Mouse (Mus musculus): Measurements from ENCODE around the gene Cdc7. TPM values are rescaled to one million over a fixed set of nuclear protein-coding genes. Genes with fewer than 3 reads are reported as not detected.

The Cdc7 gene
- polyA plus RNA-seq, 1 experiment from 2014 or later: 35.0 TPM

GRCm38 (mm10) chr5:107015046-107015421, 50.9 kb downstream of the Cdc7 start:
- H3K4me3 ChIP-seq (ENCODE audit: low read depth, low read length): no peak overlapping the region
- H3K9ac ChIP-seq (ENCODE audit: low read depth, low read length): no peak overlapping the region
- H3K4me2 ChIP-seq (ENCODE audit: low read depth, low read length): no peak overlapping the region
- H3K4me1 ChIP-seq (ENCODE audit: control insufficient read depth, insufficient read depth, low read length): peaks cover 32% of the 10 kb centered on the region
- DNase-seq (ENCODE audit: low spot score) (no peak), ATAC-seq (ENCODE audit: low read depth) (no peak)
- WGBS: 54% methylated on average over 2 of the region's 2 CpGs
- H3K27me3 ChIP-seq (replicated peaks; ENCODE audit: control insufficient read depth, insufficient read depth, low read length): no peaks in the 10 kb centered on the region
- H3K9me3 ChIP-seq (ENCODE audit: control insufficient read depth, low read length): no peaks in the 10 kb centered on the region
- no peaks in the 10 kb centered on the region for H3K36me3 ChIP-seq (ENCODE audit: control insufficient read depth, insufficient read depth, low read length)
- H3K27ac ChIP-seq (replicated peaks; ENCODE audit: low read depth, low read length): no peak overlapping the region

DNA sequence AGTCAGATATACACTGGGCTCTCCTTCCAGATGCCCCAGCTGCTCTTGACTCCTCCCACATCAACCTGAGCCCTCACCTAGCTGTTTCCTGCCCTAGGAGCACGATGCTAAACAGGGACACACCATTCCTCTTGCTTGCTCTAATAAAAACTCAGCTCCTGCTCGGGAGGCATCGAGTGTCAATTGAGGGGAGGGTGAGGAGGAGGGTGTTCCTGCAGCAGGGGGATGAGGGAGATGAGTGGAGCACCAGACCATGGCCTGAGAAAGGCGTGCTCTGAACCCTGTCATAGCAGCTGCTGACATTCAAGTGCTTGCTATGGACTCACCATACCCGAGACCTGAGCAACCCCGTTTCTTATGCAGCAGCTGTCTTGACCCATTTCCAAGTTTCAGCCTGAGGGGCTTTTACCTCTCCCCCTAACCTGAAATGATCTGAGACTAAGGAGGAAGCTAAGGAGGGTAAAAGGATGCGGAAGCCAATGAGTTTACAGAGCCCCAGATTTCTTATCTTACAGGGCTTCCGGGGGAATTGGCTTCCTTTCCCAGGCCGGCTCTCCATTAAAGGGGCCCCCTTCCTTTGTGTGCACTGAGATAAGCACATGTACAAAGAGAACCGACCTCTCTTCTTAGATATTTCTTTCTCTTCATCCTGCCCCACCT, 51.4 kb downstream of the Cdc7 start:
- ATAC-seq (ENCODE audit: low read depth): 0 out of 2 replicates have a peak, but pooled peaks have one; percentile 27
- H3K4me2 ChIP-seq (ENCODE audit: low read depth, low read length): no peak overlapping the region

GRCm38 (mm10) chr5:107016538-107016937, 52.4 kb downstream of the Cdc7 start:
- WGBS: 67% methylated on average over 4 of the region's 4 CpGs
- ATAC-seq (ENCODE audit: low read depth) (no peak), DNase-seq (ENCODE audit: low spot score) (no peak)
- Histone ChIP-seq H3K9me3 (ENCODE audit: control insufficient read depth, low read length) (no peaks in the 10 kb centered on the region), H3K4me1 (ENCODE audit: control insufficient read depth, insufficient read depth, low read length) (peaks cover 37% of the 10 kb centered on the region), H3K27ac (replicated peaks; ENCODE audit: low read depth, low read length) (no peak overlapping the region), H3K36me3 (ENCODE audit: control insufficient read depth, insufficient read depth, low read length) (no peaks in the 10 kb centered on the region), H3K4me2 (ENCODE audit: low read depth, low read length) (no peak overlapping the region), H3K4me3 (ENCODE audit: low read depth, low read length) (no peak overlapping the region), H3K27me3 (replicated peaks; ENCODE audit: control insufficient read depth, insufficient read depth, low read length) (no peaks in the 10 kb centered on the region), H3K9ac (ENCODE audit: low read depth, low read length) (no peak overlapping the region)

More for the DNA sequence above, 51.4 kb downstream of the Cdc7 start:
- H3K36me3 ChIP-seq (ENCODE audit: control insufficient read depth, insufficient read depth, low read length): no peaks in the 10 kb centered on the region
- no peak overlapping the region for H3K27ac ChIP-seq (replicated peaks; ENCODE audit: low read depth, low read length)
- DNase-seq (ENCODE audit: low spot score): peak; percentile 35
- H3K9me3 ChIP-seq (ENCODE audit: control insufficient read depth, low read length): no peaks in the 10 kb centered on the region
- H3K9ac ChIP-seq (ENCODE audit: low read depth, low read length): no peak overlapping the region
- peaks cover 38% of the 10 kb centered on the region for H3K4me1 ChIP-seq (ENCODE audit: control insufficient read depth, insufficient read depth, low read length)
- 20% methylated on average over 10 of the region's 10 CpGs for WGBS
- H3K4me3 ChIP-seq (ENCODE audit: low read depth, low read length): no peak overlapping the region
- no peaks in the 10 kb centered on the region for H3K27me3 ChIP-seq (replicated peaks; ENCODE audit: control insufficient read depth, insufficient read depth, low read length)

GRCm38 (mm10) chr5:107017544-107017943, 53.4 kb downstream of the Cdc7 start:
- H3K4me2 ChIP-seq (ENCODE audit: low read depth, low read length): no peak overlapping the region
- no peaks in the 10 kb centered on the region for H3K27me3 ChIP-seq (replicated peaks; ENCODE audit: control insufficient read depth, insufficient read depth, low read length)
- no peak for ATAC-seq (ENCODE audit: low read depth)
- DNase-seq (ENCODE audit: low spot score): no peak
- H3K27ac ChIP-seq (replicated peaks; ENCODE audit: low read depth, low read length): no peak overlapping the region
- H3K4me1 ChIP-seq (ENCODE audit: control insufficient read depth, insufficient read depth, low read length): peaks cover 35% of the 10 kb centered on the region
- no peak overlapping the region for H3K4me3 ChIP-seq (ENCODE audit: low read depth, low read length)
- WGBS: 76% methylated on average over 2 of the region's 2 CpGs
- H3K36me3 ChIP-seq (ENCODE audit: control insufficient read depth, insufficient read depth, low read length): no peaks in the 10 kb centered on the region
- H3K9me3 ChIP-seq (ENCODE audit: control insufficient read depth, low read length): no peaks in the 10 kb centered on the region
- no peak overlapping the region for H3K9ac ChIP-seq (ENCODE audit: low read depth, low read length)

- Histone ChIP-seq H3K4me3 (ENCODE audit: low read depth, low read length) (no peak overlapping the region), H3K9ac (ENCODE audit: low read depth, low read length) (no peak overlapping the region), H3K9me3 (ENCODE audit: control insufficient read depth, low read length) (no peaks in the 10 kb centered on the region), H3K4me1 (ENCODE audit: control insufficient read depth, insufficient read depth, low read length) (peaks cover 34% of the 10 kb centered on the region), H3K27me3 (replicated peaks; ENCODE audit: control insufficient read depth, insufficient read depth, low read length) (no peaks in the 10 kb centered on the region), H3K4me2 (ENCODE audit: low read depth, low read length) (no peak overlapping the region), H3K27ac (replicated peaks; ENCODE audit: low read depth, low read length) (no peak overlapping the region), H3K36me3 (ENCODE audit: control insufficient read depth, insufficient read depth, low read length) (no peaks in the 10 kb centered on the region)
- 45% methylated on average over 5 of the region's 5 CpGs for WGBS
- DNase-seq (ENCODE audit: low spot score) (no peak), ATAC-seq (ENCODE audit: low read depth) (no peak)
These were observed 54.9 kb downstream of the Cdc7 start for GRCm38 (mm10) chr5:107019057-107019456.

- 39% methylated on average over 6 of the region's 6 CpGs for WGBS
- Histone ChIP-seq H3K36me3 (ENCODE audit: control insufficient read depth, insufficient read depth, low read length) (no peaks in the 10 kb centered on the region), H3K4me2 (ENCODE audit: low read depth, low read length) (no peak overlapping the region), H3K4me1 (ENCODE audit: control insufficient read depth, insufficient read depth, low read length) (peaks cover 34% of the 10 kb centered on the region), H3K9ac (ENCODE audit: low read depth, low read length) (no peak overlapping the region), H3K27me3 (replicated peaks; ENCODE audit: control insufficient read depth, insufficient read depth, low read length) (no peaks in the 10 kb centered on the region), H3K4me3 (ENCODE audit: low read depth, low read length) (no peak overlapping the region), H3K27ac (replicated peaks; ENCODE audit: low read depth, low read length) (peak overlapping the region; percentile 82), H3K9me3 (ENCODE audit: control insufficient read depth, low read length) (no peaks in the 10 kb centered on the region)
- DNase-seq (ENCODE audit: low spot score): peak; percentile 72
- peak; percentile 79 for ATAC-seq (ENCODE audit: low read depth)
These were observed 55.8 kb downstream of the Cdc7 start for GRCm38 (mm10) chr5:107019904-107020303.

DNA sequence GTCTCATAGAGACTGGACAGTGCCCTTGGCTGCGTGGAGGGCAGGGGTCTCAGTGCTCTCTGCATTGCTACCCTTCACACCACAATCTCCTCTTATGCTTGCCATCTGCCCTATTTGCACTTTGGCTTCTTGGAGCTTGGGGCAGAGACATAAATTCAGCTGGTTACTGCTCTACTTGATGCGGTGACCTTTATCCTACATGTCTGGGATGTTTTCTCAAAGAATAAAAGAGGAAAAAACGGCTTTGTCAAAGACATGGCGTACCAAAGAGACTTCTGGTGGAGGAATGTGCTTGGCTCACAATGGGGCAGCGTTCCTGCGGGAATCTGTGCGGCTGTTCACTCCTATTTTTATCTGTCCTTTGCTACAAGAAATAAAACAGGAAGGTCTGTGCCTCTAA, 56.2 kb downstream of the Cdc7 start:
- peak overlapping the region; percentile 82 for H3K27ac ChIP-seq (replicated peaks; ENCODE audit: low read depth, low read length)
- H3K36me3 ChIP-seq (ENCODE audit: control insufficient read depth, insufficient read depth, low read length): no peaks in the 10 kb centered on the region
- H3K4me1 ChIP-seq (ENCODE audit: control insufficient read depth, insufficient read depth, low read length): peaks cover 34% of the 10 kb centered on the region
- no peak overlapping the region for H3K4me3 ChIP-seq (ENCODE audit: low read depth, low read length)
- no peak overlapping the region for H3K9ac ChIP-seq (ENCODE audit: low read depth, low read length)
- 61% methylated on average over 7 of the region's 7 CpGs for WGBS
- ATAC-seq (ENCODE audit: low read depth) (0 out of 2 replicates have a peak, but pooled peaks have one; percentile 9), DNase-seq (ENCODE audit: low spot score) (peak; percentile 14)
- no peak overlapping the region for H3K4me2 ChIP-seq (ENCODE audit: low read depth, low read length)
- no peaks in the 10 kb centered on the region for H3K9me3 ChIP-seq (ENCODE audit: control insufficient read depth, low read length)
- H3K27me3 ChIP-seq (replicated peaks; ENCODE audit: control insufficient read depth, insufficient read depth, low read length): no peaks in the 10 kb centered on the region

DNA sequence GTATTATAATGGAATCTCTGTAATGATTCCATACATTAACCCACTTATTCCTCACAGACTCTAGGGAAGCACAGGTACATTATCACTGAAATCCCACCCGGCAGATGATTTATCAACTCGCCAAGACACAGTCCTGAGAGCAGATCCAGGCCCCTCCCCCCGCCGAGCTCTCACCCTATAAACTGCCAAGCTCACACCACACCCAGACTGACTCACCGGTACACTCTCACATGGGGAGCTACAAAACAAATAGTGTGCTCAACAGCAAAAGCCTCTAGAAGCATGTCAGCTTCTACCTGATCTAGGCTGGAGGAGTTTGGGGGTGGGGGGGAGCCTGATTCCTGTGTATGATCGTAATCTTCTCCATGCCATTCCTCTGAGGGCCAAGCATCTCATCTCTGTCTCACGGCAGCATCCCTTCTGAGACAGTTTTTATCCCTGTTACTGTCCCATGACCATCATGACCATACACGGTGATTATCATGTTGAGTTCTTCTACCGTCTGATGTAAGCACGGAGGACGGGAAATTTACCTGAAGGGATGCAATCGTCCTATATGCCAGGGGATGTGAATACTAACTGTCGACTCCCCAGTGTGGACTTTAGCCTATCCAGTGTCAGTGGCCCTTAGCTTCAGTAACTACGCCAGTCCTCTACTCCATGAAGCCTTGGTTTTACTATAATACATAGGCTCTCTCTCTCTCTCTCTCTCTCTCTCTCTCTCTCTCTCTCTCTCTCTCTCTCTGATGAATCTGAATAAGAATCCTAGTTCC, 57.4 kb downstream of the Cdc7 start:
- 90% methylated on average over 14 of the region's 14 CpGs for WGBS
- H3K4me3 ChIP-seq (ENCODE audit: low read depth, low read length): no peak overlapping the region
- no peak overlapping the region for H3K27ac ChIP-seq (replicated peaks; ENCODE audit: low read depth, low read length)

More for the DNA sequence above, 57.4 kb downstream of the Cdc7 start:
- ATAC-seq (ENCODE audit: low read depth) (no peak), DNase-seq (ENCODE audit: low spot score) (no peak)
- Histone ChIP-seq H3K27me3 (replicated peaks; ENCODE audit: control insufficient read depth, insufficient read depth, low read length) (no peaks in the 10 kb centered on the region), H3K4me1 (ENCODE audit: control insufficient read depth, insufficient read depth, low read length) (peaks cover 30% of the 10 kb centered on the region), H3K9ac (ENCODE audit: low read depth, low read length) (no peak overlapping the region), H3K36me3 (ENCODE audit: control insufficient read depth, insufficient read depth, low read length) (no peaks in the 10 kb centered on the region), H3K9me3 (ENCODE audit: control insufficient read depth, low read length) (no peaks in the 10 kb centered on the region), H3K4me2 (ENCODE audit: low read depth, low read length) (no peak overlapping the region)
